Mouse (Mus musculus) small intestine, adult 2 months (tissue): ENCODE measurements around the gene Slc12a6. TPM values are rescaled to one million over a fixed set of nuclear protein-coding genes. Genes with fewer than 3 reads are reported as not detected.
"Not testable (repeated sequence)": the region's sequence is repeated elsewhere in the genome, so short reads cannot be mapped to it uniquely, and the experiment has no call there.

Experiments used
- H3K27ac ChIP-seq: fragments of 200-500 bp; 2 replicates; pipeline ENCODE4 v1.5.1; 2012; ENCODE audit warnings: low read depth, low read length, control low read depth, inconsistent platforms; ENCODE audit not compliant: insufficient read depth
- H3K27me3 ChIP-seq: fragments of 200-500 bp; 2 replicates; pipeline ENCODE4 v1.6.1; 2012; ENCODE audit warnings: mild to moderate bottlenecking, moderate library complexity, low read length, inconsistent platforms; ENCODE audit not compliant: control insufficient read depth, insufficient read depth
- H3K36me3 ChIP-seq: fragments of 200-500 bp; 2 replicates; pipeline ENCODE4 v1.6.1; 2012; ENCODE audit warnings: mild to moderate bottlenecking, low read length, control low read depth, inconsistent platforms; ENCODE audit not compliant: control insufficient read depth, insufficient read depth
- H3K4me1 ChIP-seq: fragments of 200-500 bp; 2 replicates; pipeline ENCODE4 v1.6.1; 2012; ENCODE audit warnings: low read length, inconsistent platforms, mixed read lengths; ENCODE audit not compliant: control insufficient read depth, insufficient read depth, insufficient read length
- H3K4me3 ChIP-seq: fragments of 200-500 bp; 2 replicates; pipeline ENCODE4 v1.5.1; 2012; ENCODE audit warnings: low read depth, mild to moderate bottlenecking, control low read depth, inconsistent platforms, low read length, moderate library complexity
- CTCF ChIP-seq: fragments of 200-500 bp; IDR thresholded peaks from 2 replicates; pipeline ENCODE4 v1.5.1; 2012; ENCODE audit warnings: low read depth, mild to moderate bottlenecking, control low read depth, inconsistent platforms, low read length, moderate library complexity, mixed read lengths; ENCODE audit not compliant: insufficient replicate concordance, insufficient read length; ENCODE audit errors: extremely low read depth
- POLR2A ChIP-seq: fragments of 200-500 bp; IDR thresholded peaks from 2 replicates; pipeline ENCODE4 v1.6.1; 2012; ENCODE audit warnings: low read depth, mild to moderate bottlenecking, control low read depth, inconsistent platforms, low read length, moderate library complexity
- WGBS: fragments of 180-500 bp; shearing (Covaris S2); methylation state at CpG from one replicate; pipeline ENCODE4 v1.1.7; 2018; 5-methylcytosine and 5-hydroxymethylcytosine counted together
- polyA plus RNA-seq: library from polyadenylated mRNA; depleted of rRNA; stranded (reverse); fragments of >200 nt; gene quantifications from 2 replicates; pipeline ENCODE4 v1.2.3, GENCODE M21; 2012

Gene Slc12a6
- polyA plus RNA-seq, 1 experiment, result 17.6 TPM

- Histone ChIP-seq H3K36me3 (no peaks in the 10 kb centered on the region), H3K4me3 (no peak overlapping the region), H3K27ac (no peak overlapping the region), H3K4me1 (peaks cover 3% of the 10 kb centered on the region), H3K27me3 (no peaks in the 10 kb centered on the region)
- TF ChIP-seq POLR2A (no peak), CTCF (no peak)
- 88% methylated on average over 1 of the region's 1 CpGs for WGBS
Observed at GRCm38 (mm10) chr2:112282846-112283245, 17.2 kb downstream of the Slc12a6 start.

- TF ChIP-seq CTCF (no peak), POLR2A (peak; percentile 78)
- no peaks in the 10 kb centered on the region for H3K36me3 ChIP-seq
- WGBS, result 4% methylated on average over 21 of the region's 21 CpGs
- no peaks in the 10 kb centered on the region for H3K27me3 ChIP-seq
- peak overlapping the region; percentile 59 for H3K27ac ChIP-seq
- peak overlapping the region; percentile 67 for H3K4me3 ChIP-seq
- peaks cover 4% of the 10 kb centered on the region for H3K4me1 ChIP-seq
Observed at GRCm38 (mm10) chr2:112284363-112285030, 18.9 kb downstream of the Slc12a6 start.

- Histone ChIP-seq H3K4me1 (peaks cover 4% of the 10 kb centered on the region), H3K4me3 (no peak overlapping the region), H3K36me3 (no peaks in the 10 kb centered on the region), H3K27ac (no peak overlapping the region; the same call in 1 of the 2 replicates), H3K27me3 (no peaks in the 10 kb centered on the region)
- WGBS, result 18% methylated on average over 6 of the region's 6 CpGs
- TF ChIP-seq CTCF, result no peak
- no peak for TF ChIP-seq POLR2A
Observed at GRCm38 (mm10) chr2:112285031-112285390, 19.4 kb downstream of the Slc12a6 start.

GRCm38 (mm10) chr2:112286062-112286461 lies 20.4 kb downstream of the Slc12a6 start:
- WGBS, result 95% methylated on average over 1 of the region's 1 CpGs
- H3K4me1 ChIP-seq, H3K4me3 ChIP-seq, H3K36me3 ChIP-seq, H3K27ac ChIP-seq, H3K27me3 ChIP-seq: not testable (repeated sequence)

DNA sequence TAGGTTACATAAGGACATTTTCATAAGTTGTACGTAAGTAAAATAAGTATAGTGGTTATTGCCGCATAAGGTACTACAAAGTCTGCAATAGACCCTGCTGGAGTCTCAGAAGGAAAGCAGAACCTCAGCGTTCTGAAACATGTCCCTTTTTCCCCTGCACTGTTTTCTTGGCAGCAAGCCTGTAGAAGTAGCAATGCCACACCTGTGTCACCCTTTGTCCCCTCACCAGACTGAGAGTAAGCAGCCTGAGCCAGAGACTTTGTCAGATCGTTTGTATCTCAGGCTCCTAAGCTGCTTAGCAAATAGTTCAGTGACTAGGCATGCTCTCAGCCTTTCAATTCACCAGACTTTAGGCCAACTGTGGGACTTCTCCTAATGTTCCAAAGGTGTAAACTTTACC lies 21.4 kb downstream of the Slc12a6 start:
- H3K4me1 ChIP-seq, result peaks cover 7% of the 10 kb centered on the region
- H3K36me3 ChIP-seq, result no peaks in the 10 kb centered on the region
- peak overlapping the region; percentile 75 for H3K27ac ChIP-seq
- no peak overlapping the region for H3K4me3 ChIP-seq
- 21% methylated on average over 4 of the region's 4 CpGs for WGBS
- no peak for TF ChIP-seq CTCF
- TF ChIP-seq POLR2A, result no peak
- no peaks in the 10 kb centered on the region for H3K27me3 ChIP-seq

- Histone ChIP-seq H3K27me3 (no peaks in the 10 kb centered on the region), H3K4me1 (peaks cover 5% of the 10 kb centered on the region), H3K36me3 (peaks cover 4% of the 10 kb centered on the region; the same call in 1 of the 2 replicates), H3K27ac (peak overlapping the region; percentile 61), H3K4me3 (no peak overlapping the region)
- TF ChIP-seq POLR2A, result no peak
- TF ChIP-seq CTCF, result no peak
- WGBS, result 39% methylated on average over 3 of the region's 3 CpGs
Observed at GRCm38 (mm10) chr2:112289507-112289906, 23.9 kb downstream of the Slc12a6 start.

GRCm38 (mm10) chr2:112292823-112293222 lies 27.2 kb downstream of the Slc12a6 start:
- no peaks in the 10 kb centered on the region for H3K27me3 ChIP-seq
- H3K36me3 ChIP-seq, result peaks cover 8% of the 10 kb centered on the region
- WGBS, result 85% methylated on average over 2 of the region's 2 CpGs
- no peak overlapping the region for H3K4me3 ChIP-seq
- TF ChIP-seq CTCF (no peak), POLR2A (no peak)
- H3K4me1 ChIP-seq, result peaks cover 9% of the 10 kb centered on the region
- no peak overlapping the region for H3K27ac ChIP-seq

- WGBS, result 58% methylated on average over 3 of the region's 3 CpGs
- H3K4me3 ChIP-seq, result no peak overlapping the region
- H3K27ac ChIP-seq, result no peak overlapping the region
- peaks cover 8% of the 10 kb centered on the region for H3K36me3 ChIP-seq
- TF ChIP-seq CTCF, result no peak
- H3K4me1 ChIP-seq, result peaks cover 10% of the 10 kb centered on the region; the same call in 1 of the 2 replicates
- no peaks in the 10 kb centered on the region for H3K27me3 ChIP-seq
Observed at GRCm38 (mm10) chr2:112296211-112296610, 30.6 kb downstream of the Slc12a6 start.
